Mouse (Mus musculus) C2C12 (cell line): ENCODE results near the gene S100b. TPM values are rescaled to one million over a fixed set of nuclear protein-coding genes. Genes with fewer than 3 reads are reported as not detected.

Experiments
- H3K27me3 ChIP-seq: one replicate; pipeline ENCODE4 v1.6.1; 2011; ENCODE audit not compliant: control insufficient read depth, insufficient read depth, insufficient read length
- H3K36me3 ChIP-seq: one replicate; pipeline ENCODE4 v1.6.1; 2011; ENCODE audit not compliant: control insufficient read depth, insufficient read depth
- H3K4me3 ChIP-seq: one replicate; pipeline ENCODE4 v1.5.1; 2011; ENCODE audit warnings: mild to moderate bottlenecking, control low read depth; ENCODE audit not compliant: poor library complexity, insufficient read depth, severe bottlenecking
- H3K79me2 ChIP-seq: one replicate; pipeline ENCODE4 v1.6.1; 2011; ENCODE audit not compliant: control insufficient read depth, insufficient read depth
- H3K79me3 ChIP-seq: one replicate; pipeline ENCODE4 v1.6.1; 2011; ENCODE audit warnings: low read depth, control low read depth
- H3ac ChIP-seq: one replicate; pipeline ENCODE3; 2011; ENCODE audit warnings: low read depth; ENCODE audit not compliant: control insufficient read depth, insufficient read length
- CEBPB ChIP-seq: IDR thresholded peaks from one replicate; pipeline ENCODE4 v1.6.1; 2011; ENCODE audit warnings: low read depth, mild to moderate bottlenecking, control low read depth, moderate library complexity
- CTCF ChIP-seq: IDR thresholded peaks from one replicate; pipeline ENCODE4 v1.5.1; 2011; ENCODE audit not compliant: control insufficient read depth, insufficient read depth, insufficient read length
- FOSL1 ChIP-seq: IDR thresholded peaks from one replicate; pipeline ENCODE4 v1.8.0; 2011; ENCODE audit warnings: mild to moderate bottlenecking, low read length; ENCODE audit not compliant: poor library complexity, insufficient read depth, severe bottlenecking
- MAX ChIP-seq: IDR thresholded peaks from one replicate; pipeline ENCODE4 v1.6.1; 2011; ENCODE audit warnings: mild to moderate bottlenecking, control low read depth
- MYOD1 ChIP-seq: IDR thresholded peaks from one replicate; pipeline ENCODE4 v1.6.1; 2011; ENCODE audit warnings: low read depth; ENCODE audit not compliant: control insufficient read depth, insufficient read length
- MYOG ChIP-seq: IDR thresholded peaks from one replicate; pipeline ENCODE4 v1.6.1; 2011; ENCODE audit not compliant: control insufficient read depth, insufficient read length; ENCODE audit errors: extremely low read depth
- USF1 ChIP-seq: IDR thresholded peaks from one replicate; pipeline ENCODE4 v1.6.1; 2011; ENCODE audit warnings: low read depth, mild to moderate bottlenecking, control low read depth, moderate library complexity
- microRNA-seq: library from miRNA; unstranded; fragments of <30 nt; microRNA quantifications from one replicate; pipeline ENCODE4, GENCODE M21; 2019; ENCODE audit warnings: borderline microRNAs expressed
- polyA plus RNA-seq: library from polyadenylated mRNA; unstranded; fragments of >200 nt; fragmentation: generic; extraction: Trizol; gene quantifications from one replicate; pipeline ENCODE4 v1.2.1, GENCODE M21; 2012; ENCODE audit warnings: missing spikeins

S100b gene
- polyA plus RNA-seq, 1 experiment = 0.13 TPM

GRCm38 (mm10) chr10:76289052-76289451, 35.4 kb downstream of the S100b start:
- Histone ChIP-seq H3K36me3 (peaks cover 46% of the 10 kb centered on the region), H3ac (no peak overlapping the region), H3K27me3 (no peaks in the 10 kb centered on the region), H3K4me3 (no peak overlapping the region), H3K79me3 (no peaks in the 10 kb centered on the region), H3K79me2 (no peaks in the 10 kb centered on the region)
- TF ChIP-seq USF1 (no peak), MYOD1 (no peak), CEBPB (no peak), MYOG (no peak)

GRCm38 (mm10) chr10:76289936-76290671, 36.5 kb downstream of the S100b start:
- H3K4me3 ChIP-seq = no peak overlapping the region
- H3K36me3 ChIP-seq = peaks cover 54% of the 10 kb centered on the region
- TF ChIP-seq CEBPB = no peak
- TF ChIP-seq FOSL1 = no peak
- TF ChIP-seq MYOG = no peak
- TF ChIP-seq CTCF = no peak
- TF ChIP-seq MAX = no peak
- TF ChIP-seq USF1 = no peak
- no peak for TF ChIP-seq MYOD1

GRCm38 (mm10) chr10:76293222-76293621, 39.6 kb downstream of the S100b start:
- Histone ChIP-seq H3K36me3 (peaks cover 62% of the 10 kb centered on the region), H3K27me3 (no peaks in the 10 kb centered on the region), H3K4me3 (no peak overlapping the region)

More at GRCm38 (mm10) chr10:76289936-76290671, 36.5 kb downstream of the S100b start:
- H3K79me2 ChIP-seq = no peaks in the 10 kb centered on the region
- H3ac ChIP-seq = no peak overlapping the region
- no peaks in the 10 kb centered on the region for H3K27me3 ChIP-seq
- no peaks in the 10 kb centered on the region for H3K79me3 ChIP-seq

GRCm38 (mm10) chr10:76300133-76300532, 46.5 kb downstream of the S100b start:
- Histone ChIP-seq H3ac (no peak overlapping the region), H3K79me2 (no peaks in the 10 kb centered on the region), H3K27me3 (no peaks in the 10 kb centered on the region), H3K79me3 (no peaks in the 10 kb centered on the region), H3K36me3 (peaks cover 65% of the 10 kb centered on the region), H3K4me3 (no peak overlapping the region)
- TF ChIP-seq FOSL1 = no peak

More at GRCm38 (mm10) chr10:76293222-76293621, 39.6 kb downstream of the S100b start:
- Histone ChIP-seq H3K79me2 (no peaks in the 10 kb centered on the region), H3ac (no peak overlapping the region), H3K79me3 (no peaks in the 10 kb centered on the region)
- peak; percentile 90 for TF ChIP-seq MYOD1
- TF ChIP-seq CTCF = no peak

GRCm38 (mm10) chr10:76306738-76307137, 53.1 kb downstream of the S100b start:
- TF ChIP-seq MYOD1 (peak; percentile 51), FOSL1 (peak; percentile 57), CEBPB (peak; percentile 23), CTCF (no peak), USF1 (peak; percentile 79), MAX (peak; percentile 95), MYOG (no peak)
- H3ac ChIP-seq = peak overlapping the region; percentile 16
- H3K79me2 ChIP-seq = no peaks in the 10 kb centered on the region
- H3K4me3 ChIP-seq = no peak overlapping the region
- H3K27me3 ChIP-seq = no peaks in the 10 kb centered on the region
- H3K36me3 ChIP-seq = peaks cover 42% of the 10 kb centered on the region
- no peaks in the 10 kb centered on the region for H3K79me3 ChIP-seq

Small RNA genes lying within 50 kb of the gene (microRNA-seq; reads per million reads assigned to microRNA genes)
- gene Mir678 = not detected

Other genes starting within 250 kb of the S100b start
- 6.7 TPM for gene Zfp280b, start 221.2 kb upstream of the S100b start, polyA plus RNA-seq
- gene Slc5a4b, start 142.9 kb upstream of the S100b start, polyA plus RNA-seq = not detected
- not detected for gene Slc5a4a, start 106.4 kb upstream of the S100b start, polyA plus RNA-seq
- 50.2 TPM for gene Prmt2, start 16.0 kb upstream of the S100b start, polyA plus RNA-seq
- 26.0 TPM for gene Dip2a, start 91.4 kb downstream of the S100b start, polyA plus RNA-seq
- gene AC141477.1, start 186.6 kb downstream of the S100b start, polyA plus RNA-seq = not detected
- gene Pcnt, start 188.9 kb downstream of the S100b start, polyA plus RNA-seq = 15.5 TPM
- not detected for gene 2610028H24Rik, start 195.2 kb downstream of the S100b start, polyA plus RNA-seq
- 31.9 TPM for gene Mcm3ap, start 215.1 kb downstream of the S100b start, polyA plus RNA-seq
- gene Ybey, start 215.3 kb downstream of the S100b start, polyA plus RNA-seq = 1.8 TPM